Mouse (Mus musculus) mouse embryonic stem cell (cell line): Measurements from ENCODE around the gene Arhgap28.

Experiments used
- in situ Hi-C, 2 experiments: fragments of 300-500 bp; cut with MboI; formaldehyde crosslinking; loops; 1 replicate in 1 of 2; 3 replicates in 1 of 2; pipeline ENCODE4 v1.14.3; 2019 to 2020; ENCODE audit warnings: low sequenced_read_pairs in 2 of 2, low pct_unique_long_range_greater_than_20kb in 1 of 2, mixed read lengths in 1 of 2; ENCODE audit not compliant: unreplicated experiment in 1 of 2

The Arhgap28 gene

GRCm38 (mm10) chr17:67841494-67841893, 162.4 kb downstream of the Arhgap28 start:
- in situ Hi-C loops, result loop anchor here in 1 of 2 experiments (10.0 kb wide), 1 partner anchor 267 kb away; no protein-coding TSS in a partner anchor

- in situ Hi-C loops, result no loop called here
Observed at GRCm38 (mm10) chr17:67838948-67839347, 165.0 kb downstream of the Arhgap28 start.

- in situ Hi-C loops, result no loop called here
Observed at GRCm38 (mm10) chr17:67837351-67838090, 166.4 kb downstream of the Arhgap28 start.

GRCm38 (mm10) chr17:67836146-67836895, 167.6 kb downstream of the Arhgap28 start:
- in situ Hi-C loops, result no loop called here

- in situ Hi-C loops, result no loop called here
Observed at GRCm38 (mm10) chr17:67827431-67827830, 176.5 kb downstream of the Arhgap28 start.

- in situ Hi-C loops, result no loop called here
Observed at GRCm38 (mm10) chr17:67816916-67817315, 187.0 kb downstream of the Arhgap28 start.

GRCm38 (mm10) chr17:67815720-67816119, 188.2 kb downstream of the Arhgap28 start:
- in situ Hi-C loops, result no loop called here

GRCm38 (mm10) chr17:67813666-67814065, 190.3 kb downstream of the Arhgap28 start:
- in situ Hi-C loops, result no loop called here

GRCm38 (mm10) chr17:67809171-67809570, 194.7 kb downstream of the Arhgap28 start:
- in situ Hi-C loops, result no loop called here
